In the genomic region with DNA sequence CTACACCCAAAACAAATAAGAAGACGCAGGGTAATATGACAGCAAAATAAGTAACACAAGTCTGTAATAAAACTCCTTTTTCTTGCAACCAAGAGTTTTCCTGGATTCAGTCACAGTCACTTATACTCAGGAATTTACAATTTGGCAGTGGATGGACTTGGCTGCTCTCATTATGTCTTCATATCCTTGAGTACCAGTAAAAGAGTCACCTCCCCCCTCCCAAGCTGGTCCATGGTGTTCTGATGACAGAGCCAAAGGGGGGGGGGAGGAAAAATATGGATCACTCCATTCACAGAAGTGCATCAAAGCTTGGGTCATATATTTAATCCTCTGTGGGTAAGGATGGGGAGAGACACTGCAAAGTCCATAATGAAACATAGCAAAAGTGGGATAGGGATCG, we compare ENCODE assay signal across 18 mouse cellular contexts.
A peak's percentile ranks its signal among the peaks of the same experiment; 100 is the strongest.
DNase-seq lines count a peak whose midpoint lies in the region; ATAC-seq and TF ChIP-seq lines count a peak whose summit lies in the region.
"Had no signal": no experiment of that assay in that cellular context is flagged by ENCODE, and none has a peak within 500 bp of the region (broad histone marks: within the 10 kb centered on the region; RNA-seq: fewer than 3 reads in every experiment).

No protein-coding gene starts in this region.

- ATAC-seq in forebrain, postnatal 0 days: peak; percentile 38; the same call in 1 of the 2 replicates
- ATAC-seq in forebrain, embryonic 14.5 days: no peak
- ATAC-seq: intestine, embryonic 16.5 days had no signal

- H3K4me2 ChIP-seq in forebrain, postnatal 0 days (ENCODE audit: low read depth): no peak overlapping the region
- H3K4me2 ChIP-seq in forebrain, embryonic 14.5 days (ENCODE audit: low read length): no peak overlapping the region
- H3K4me2 ChIP-seq: heart, embryonic 12.5 days; hindbrain, embryonic 13.5 days; midbrain, embryonic 12.5 days; neural tube, embryonic 13.5 days had no signal

- DNase-seq in forebrain, postnatal 0 days: no peak
- no peak for DNase-seq in forebrain, embryonic 14.5 days (ENCODE audit: low spot score)
- peak; percentile 39 for DNase-seq in lung, postnatal 10 days
- no peak for DNase-seq in lung, postnatal 25 days (ENCODE audit: low spot score)
- DNase-seq in brain, adult 2 months (ENCODE audit: low read depth, low spot score): peak; percentile 59
- DNase-seq in cerebellum, postnatal 36 days: peak; percentile 15 to 30
- DNase-seq in layer of hippocampus, postnatal 36 days: no peak
- DNase-seq: adrenal gland, postnatal 10 days; heart, adult 11 months; heart, postnatal 14 days; kidney, postnatal 4 days; thymus, postnatal 14 days had no signal

- H3K4me3 ChIP-seq in forebrain, postnatal 0 days (ENCODE audit: low read depth, low read length): no peak overlapping the region
- H3K4me3 ChIP-seq in forebrain, embryonic 14.5 days (ENCODE audit: low read depth, low read length): no peak overlapping the region
- H3K4me3 ChIP-seq: heart, embryonic 12.5 days; hindbrain, embryonic 13.5 days; midbrain, embryonic 12.5 days; neural tube, embryonic 13.5 days had no signal

- no peak for TF ChIP-seq CTCF in forebrain, postnatal 0 days (IDR thresholded peaks at IDR 0.05; ENCODE audit: low read depth)

- H3K36me3 ChIP-seq in forebrain, postnatal 0 days (ENCODE audit: insufficient read depth): no peaks in the 10 kb centered on the region
- no peaks in the 10 kb centered on the region for H3K36me3 ChIP-seq in forebrain, embryonic 14.5 days (ENCODE audit: control insufficient read depth, insufficient read depth, low read length)
- H3K36me3 ChIP-seq: heart, embryonic 12.5 days; hindbrain, embryonic 13.5 days; midbrain, embryonic 12.5 days; neural tube, embryonic 13.5 days had no signal

- no peak overlapping the region for H3K9ac ChIP-seq in forebrain, postnatal 0 days
- H3K9ac ChIP-seq in forebrain, embryonic 14.5 days (ENCODE audit: low read length): no peak overlapping the region
- H3K9ac ChIP-seq: heart, embryonic 12.5 days; hindbrain, embryonic 13.5 days; liver, embryonic 14.5 days; midbrain, embryonic 12.5 days; neural tube, embryonic 13.5 days had no signal

- H3K9me3 ChIP-seq in forebrain, postnatal 0 days (ENCODE audit: low read length): no peaks in the 10 kb centered on the region
- no peaks in the 10 kb centered on the region for H3K9me3 ChIP-seq in forebrain, embryonic 14.5 days (replicated peaks; ENCODE audit: control insufficient read depth, low read length)
- H3K9me3 ChIP-seq: heart, embryonic 12.5 days; hindbrain, embryonic 13.5 days; midbrain, embryonic 12.5 days; neural tube, embryonic 13.5 days had no signal

- no peaks in the 10 kb centered on the region for H3K27me3 ChIP-seq in forebrain, postnatal 0 days (ENCODE audit: insufficient read depth, low read length)
- H3K27me3 ChIP-seq in forebrain, embryonic 14.5 days (replicated peaks; ENCODE audit: control insufficient read depth, insufficient read depth, low read length): no peaks in the 10 kb centered on the region
- H3K27me3 ChIP-seq: heart, embryonic 12.5 days; hindbrain, embryonic 13.5 days; midbrain, embryonic 12.5 days; neural tube, embryonic 13.5 days had no signal

- no peak overlapping the region for H3K27ac ChIP-seq in forebrain, postnatal 0 days (ENCODE audit: low read depth, low read length)
- H3K27ac ChIP-seq in forebrain, embryonic 14.5 days (ENCODE audit: low read depth, low read length): no peak overlapping the region
- H3K27ac ChIP-seq: hindbrain, embryonic 13.5 days; liver, embryonic 14.5 days; midbrain, embryonic 12.5 days; neural tube, embryonic 13.5 days had no signal

- no peaks in the 10 kb centered on the region for H3K4me1 ChIP-seq in forebrain, postnatal 0 days (ENCODE audit: insufficient read depth)
- H3K4me1 ChIP-seq in forebrain, embryonic 14.5 days (ENCODE audit: control insufficient read depth, insufficient read depth, low read length): no peaks in the 10 kb centered on the region
- H3K4me1 ChIP-seq: heart, embryonic 12.5 days; hindbrain, embryonic 13.5 days; midbrain, embryonic 12.5 days; neural tube, embryonic 13.5 days had no signal

- 94% methylated on average over 2 of the region's 2 CpGs for WGBS in forebrain, postnatal 0 days
- 87% methylated on average over 2 of the region's 2 CpGs for WGBS in forebrain, embryonic 14.5 days

Comparison
In these comparisons a context has a peak if more than half of its experiments do, and no peak if none do; other contexts are left out.
1. DNase-seq: peak in lung, postnatal 10 days (single experiment), brain, adult 2 months (single experiment) and cerebellum, postnatal 36 days (2 of 2); none in forebrain, postnatal 0 days (single experiment), forebrain, embryonic 14.5 days (single experiment), lung, postnatal 25 days (single experiment) and layer of hippocampus, postnatal 36 days (0 of 2).